Mouse (Mus musculus) adrenal gland, adult 18-20 months (tissue): ENCODE data around the gene Smarcc2. TPM values are rescaled to one million over a fixed set of nuclear protein-coding genes. Genes with fewer than 3 reads are reported as not detected.

Experiments used
- microRNA-seq, 2 experiments: library from miRNA; unstranded; fragments of <30 nt; microRNA quantifications; one replicate each; pipeline ENCODE4 v1.2.0; 2021; ENCODE audit warnings: borderline number of aligned reads in 2 of 2
- total RNA-seq, 2 experiments: library from RNA; stranded (reverse); gene quantifications; 1 replicate in 1 of 2; 2 replicates in 1 of 2; pipeline ENCODE4 v1.2.3; 2021

Gene Smarcc2
- total RNA-seq, 2 experiments from 2014 or later, result 113 to 116 TPM

Small RNA genes lying within 50 kb of the gene (microRNA-seq; reads per million reads assigned to microRNA genes)
- gene Mir6916, result 0 to 0.47 reads per million in 2 experiments
- 1.4 to 4.9 reads per million in 2 experiments for gene Mir8105

Other genes with a start within 250 kb of the Smarcc2 start
- gene Spryd4, start 247.4 kb upstream of the Smarcc2 start, total RNA-seq, result 10 to 100 TPM; 15.4 to 17.7 TPM
- not detected for gene Mip, start 233.4 kb upstream of the Smarcc2 start, total RNA-seq
- gene Timeless, start 227.2 kb upstream of the Smarcc2 start, total RNA-seq, result 1 to 10 TPM; 3.9 to 5.4 TPM
- gene Apon, start 205.2 kb upstream of the Smarcc2 start, total RNA-seq, result not detected
- 10 to 100 TPM in 1 of 2 experiments, under 1 TPM in 1; 0.64 to 10.7 TPM for gene Apof, start 190.6 kb upstream of the Smarcc2 start, total RNA-seq
- 10 to 100 TPM; 25.8 to 33.0 TPM for gene Stat2, start 188.7 kb upstream of the Smarcc2 start, total RNA-seq
- gene Il23a, start 160.5 kb upstream of the Smarcc2 start, total RNA-seq, result not detected
- 10 to 100 TPM; 14.5 to 19.1 TPM for gene Pan2, start 155.9 kb upstream of the Smarcc2 start, total RNA-seq
- gene Cnpy2, start 136.8 kb upstream of the Smarcc2 start, total RNA-seq, result 100 to 1,000 TPM; 147 to 165 TPM
- gene Cs, start 121.5 kb upstream of the Smarcc2 start, total RNA-seq, result 100 to 1,000 TPM; 349 to 654 TPM
- 10 to 100 TPM; 79.8 to 90.2 TPM for gene Coq10a, start 90.3 kb upstream of the Smarcc2 start, total RNA-seq
- gene Ankrd52, start 82.1 kb upstream of the Smarcc2 start, total RNA-seq, result 10 to 100 TPM; 61.7 to 61.8 TPM
- under 1 TPM in 1 of 2 experiments, not detected in 1; 0.16 TPM for gene Slc39a5, start 58.0 kb upstream of the Smarcc2 start, total RNA-seq
- gene Nabp2, start 47.8 kb upstream of the Smarcc2 start, total RNA-seq, result 10 to 100 TPM; 74.3 to 75.2 TPM
- gene Rnf41, start 47.6 kb upstream of the Smarcc2 start, total RNA-seq, result 10 to 100 TPM; 40.0 to 42.2 TPM
- gene Myl6, start 34.9 kb downstream of the Smarcc2 start, total RNA-seq, result 100 to 1,000 TPM; 816 to 933 TPM
- 10 to 100 TPM in 1 of 2 experiments, 1 to 10 TPM in 1; 5.3 to 11.6 TPM for gene Myl6b, start 39.4 kb downstream of the Smarcc2 start, total RNA-seq
- 10 to 100 TPM; 23.6 to 39.0 TPM for gene Esyt1, start 66.6 kb downstream of the Smarcc2 start, total RNA-seq
- gene Zc3h10, start 88.5 kb downstream of the Smarcc2 start, total RNA-seq, result 10 to 100 TPM; 14.5 TPM
- gene Rpl41, start 90.1 kb downstream of the Smarcc2 start, total RNA-seq, result 1,000 to 10,000 TPM; 2,692 to 2,714 TPM
- 10 to 100 TPM; 72.6 to 85.2 TPM for gene Pa2g4, start 106.7 kb downstream of the Smarcc2 start, total RNA-seq
- 1 to 10 TPM; 2.6 to 4.0 TPM for gene Erbb3, start 130.4 kb downstream of the Smarcc2 start, total RNA-seq
- gene Rps26, start 167.5 kb downstream of the Smarcc2 start, total RNA-seq, result 100 to 1,000 TPM; 564 to 729 TPM
- 1 to 10 TPM; 2.3 TPM for gene Ikzf4, start 186.7 kb downstream of the Smarcc2 start, total RNA-seq
- gene Suox, start 214.8 kb downstream of the Smarcc2 start, total RNA-seq, result 10 to 100 TPM; 29.4 to 37.6 TPM
- 100 to 1,000 TPM; 112 to 122 TPM for gene Rab5b, start 237.0 kb downstream of the Smarcc2 start, total RNA-seq
- gene Pmel, start 244.9 kb downstream of the Smarcc2 start, total RNA-seq, result 1 to 10 TPM in 1 of 2 experiments, under 1 TPM in 1; 0.42 to 1.1 TPM
- gene Cdk2, start 245.8 kb downstream of the Smarcc2 start, total RNA-seq, result 10 to 100 TPM; 12.8 to 13.1 TPM